Mouse (Mus musculus): Measurements from ENCODE around the gene Zfp277.

Gene Zfp277

DNA sequence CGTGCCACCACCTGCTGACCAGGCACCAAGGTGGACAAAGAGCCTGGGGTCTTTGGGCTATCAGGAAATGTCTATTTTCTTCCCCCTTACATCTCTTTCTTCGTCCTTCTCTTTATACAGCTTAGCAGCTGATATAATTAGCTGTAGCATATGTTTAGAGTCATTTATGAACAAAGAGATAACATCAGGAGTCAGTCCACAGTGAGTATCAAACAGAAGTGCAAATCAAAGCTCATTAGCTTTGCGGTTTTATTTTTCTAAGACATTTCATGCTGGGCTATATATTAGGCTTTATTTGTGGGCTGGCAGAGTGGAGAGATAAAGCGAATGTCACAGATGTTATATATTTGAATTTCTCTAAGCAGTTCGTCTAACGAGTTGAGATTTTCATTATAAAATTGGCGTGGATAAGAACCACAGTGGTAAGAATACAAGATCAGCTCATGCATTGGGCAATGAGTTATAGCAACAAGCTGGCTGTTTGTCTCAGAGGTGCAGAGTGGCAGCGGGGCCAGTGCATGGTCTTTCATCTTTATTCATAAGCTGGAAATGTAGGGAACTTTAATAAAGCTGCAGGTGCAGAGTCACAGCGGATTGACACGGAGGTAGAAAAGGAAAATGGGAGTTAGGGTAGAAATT, 98.5 kb downstream of the Zfp277 start:
- Histone ChIP-seq H3K27me3 (ENCODE audit: control insufficient read depth, insufficient read depth, low read length, poor library complexity, severe bottlenecking) (no peaks in the 10 kb centered on the region), H3K36me3 (ENCODE audit: control insufficient read depth, insufficient read depth, low read length, poor library complexity, severe bottlenecking) (no peaks in the 10 kb centered on the region)
- no peak for DNase-seq (ENCODE audit: low read depth, low spot score)

- no peak for DNase-seq (ENCODE audit: low read depth, low spot score)
- H3K36me3 ChIP-seq (ENCODE audit: control insufficient read depth, insufficient read depth, low read length, poor library complexity, severe bottlenecking), result no peaks in the 10 kb centered on the region
- H3K27me3 ChIP-seq (ENCODE audit: control insufficient read depth, insufficient read depth, low read length, poor library complexity, severe bottlenecking), result no peaks in the 10 kb centered on the region
Observed at GRCm38 (mm10) chr12:40341443-40341842, 104.3 kb downstream of the Zfp277 start.

DNA sequence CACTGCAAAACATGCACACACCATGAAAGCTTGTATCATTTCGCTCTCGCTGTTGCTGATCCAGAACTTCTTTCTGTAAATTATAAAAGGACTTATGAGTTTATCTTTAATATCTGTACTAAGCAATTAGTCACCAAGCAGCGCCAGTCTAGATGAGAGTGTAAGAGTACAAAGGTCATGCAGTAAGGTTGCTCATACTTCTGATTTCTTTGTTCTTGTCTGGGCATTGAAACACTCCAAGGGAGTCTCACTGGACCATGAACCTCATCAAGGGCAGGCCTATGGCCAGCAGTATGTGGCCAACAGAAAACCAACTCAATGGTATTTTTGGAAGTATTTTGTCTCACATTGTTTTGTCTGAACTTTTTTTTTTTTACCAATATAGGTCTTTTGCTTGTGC, 110.4 kb downstream of the Zfp277 start:
- Histone ChIP-seq H3K36me3 (ENCODE audit: control insufficient read depth, insufficient read depth, low read length, poor library complexity, severe bottlenecking) (0 out of 2 replicates have a peak, but pooled peaks cover 3% of the 10 kb centered on the region), H3K27me3 (ENCODE audit: control insufficient read depth, insufficient read depth, low read length, poor library complexity, severe bottlenecking) (no peaks in the 10 kb centered on the region)
- DNase-seq (ENCODE audit: low read depth, low spot score), result no peak

GRCm38 (mm10) chr12:40331467-40331866, 114.2 kb downstream of the Zfp277 start:
- DNase-seq (ENCODE audit: low read depth, low spot score), result no peak
- H3K36me3 ChIP-seq (ENCODE audit: control insufficient read depth, insufficient read depth, low read length, poor library complexity, severe bottlenecking), result peaks cover 5% of the 10 kb centered on the region; the same call in 1 of the 2 replicates
- H3K27me3 ChIP-seq (ENCODE audit: control insufficient read depth, insufficient read depth, low read length, poor library complexity, severe bottlenecking), result no peaks in the 10 kb centered on the region

- Histone ChIP-seq H3K36me3 (ENCODE audit: control insufficient read depth, insufficient read depth, low read length, poor library complexity, severe bottlenecking) (peaks cover 2% of the 10 kb centered on the region; the same call in 1 of the 2 replicates), H3K27me3 (ENCODE audit: control insufficient read depth, insufficient read depth, low read length, poor library complexity, severe bottlenecking) (no peaks in the 10 kb centered on the region)
- no peak for DNase-seq (ENCODE audit: low read depth, low spot score)
Observed at GRCm38 (mm10) chr12:40327012-40327660, 118.6 kb downstream of the Zfp277 start.

- Histone ChIP-seq H3K27me3 (ENCODE audit: control insufficient read depth, insufficient read depth, low read length, poor library complexity, severe bottlenecking) (no peaks in the 10 kb centered on the region), H3K36me3 (ENCODE audit: control insufficient read depth, insufficient read depth, low read length, poor library complexity, severe bottlenecking) (peaks cover 2% of the 10 kb centered on the region; the same call in 1 of the 2 replicates)
Observed at GRCm38 (mm10) chr12:40325582-40325981, 120.1 kb downstream of the Zfp277 start.

GRCm38 (mm10) chr12:40324819-40325218, 120.9 kb downstream of the Zfp277 start:
- no peak for DNase-seq (ENCODE audit: low read depth, low spot score)
- Histone ChIP-seq H3K27me3 (ENCODE audit: control insufficient read depth, insufficient read depth, low read length, poor library complexity, severe bottlenecking) (no peaks in the 10 kb centered on the region), H3K36me3 (ENCODE audit: control insufficient read depth, insufficient read depth, low read length, poor library complexity, severe bottlenecking) (peaks cover 4% of the 10 kb centered on the region; the same call in 1 of the 2 replicates)

More at GRCm38 (mm10) chr12:40325582-40325981, 120.1 kb downstream of the Zfp277 start:
- DNase-seq (ENCODE audit: low read depth, low spot score), result no peak

- Histone ChIP-seq H3K27me3 (ENCODE audit: control insufficient read depth, insufficient read depth, low read length, poor library complexity, severe bottlenecking) (no peaks in the 10 kb centered on the region), H3K36me3 (ENCODE audit: control insufficient read depth, insufficient read depth, low read length, poor library complexity, severe bottlenecking) (peaks cover 4% of the 10 kb centered on the region; the same call in 1 of the 2 replicates)
- DNase-seq (ENCODE audit: low read depth, low spot score), result no peak
Observed at GRCm38 (mm10) chr12:40315146-40315545, 130.6 kb downstream of the Zfp277 start.

- DNase-seq (ENCODE audit: low read depth, low spot score), result no peak
- H3K36me3 ChIP-seq (ENCODE audit: control insufficient read depth, insufficient read depth, low read length, poor library complexity, severe bottlenecking), result no peaks in the 10 kb centered on the region
- H3K27me3 ChIP-seq (ENCODE audit: control insufficient read depth, insufficient read depth, low read length, poor library complexity, severe bottlenecking), result no peaks in the 10 kb centered on the region
Observed at GRCm38 (mm10) chr12:40303960-40304359, 141.7 kb downstream of the Zfp277 start.

DNA sequence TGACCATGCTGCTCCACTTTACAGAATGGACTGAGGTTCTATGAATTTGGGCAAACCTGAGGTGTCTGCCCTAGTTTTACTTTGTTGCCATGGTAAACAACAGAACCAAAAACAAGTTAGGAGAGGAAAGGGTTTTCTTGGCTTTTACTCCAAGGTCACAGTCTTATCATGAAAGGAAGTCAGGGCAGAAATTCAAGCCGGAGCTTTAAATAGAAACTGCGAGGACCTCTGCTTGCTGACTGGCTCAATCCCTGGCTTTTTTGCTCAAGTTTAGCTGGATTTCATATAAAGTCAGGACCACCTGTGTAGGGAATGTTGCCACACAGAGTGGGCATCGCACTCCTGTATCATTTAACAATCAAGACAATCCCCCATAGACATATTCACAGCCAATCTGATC, 147.1 kb downstream of the Zfp277 start:
- Histone ChIP-seq H3K27me3 (ENCODE audit: control insufficient read depth, insufficient read depth, low read length, poor library complexity, severe bottlenecking) (no peaks in the 10 kb centered on the region), H3K36me3 (ENCODE audit: control insufficient read depth, insufficient read depth, low read length, poor library complexity, severe bottlenecking) (no peaks in the 10 kb centered on the region)
- DNase-seq (ENCODE audit: low read depth, low spot score), result no peak

DNA sequence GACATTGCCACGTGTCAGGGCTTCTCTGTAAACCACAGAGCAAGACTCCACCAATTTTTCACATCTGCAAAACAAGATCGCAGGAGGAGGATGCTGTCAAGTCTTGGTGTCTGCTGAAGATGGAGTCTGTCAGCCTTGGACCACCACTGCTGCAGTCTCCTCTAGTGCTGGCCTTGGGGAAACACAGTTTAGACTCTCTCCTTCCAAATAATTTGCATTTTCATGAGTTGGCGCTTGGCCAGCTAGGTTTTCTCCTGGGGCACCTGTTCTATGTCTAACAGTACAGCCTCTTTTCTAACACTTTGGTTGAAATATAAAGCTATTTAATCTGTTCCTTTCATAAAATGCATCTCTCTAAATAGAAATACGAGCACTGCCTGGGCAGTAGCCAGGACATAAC, 159.2 kb downstream of the Zfp277 start:
- no peaks in the 10 kb centered on the region for H3K36me3 ChIP-seq (ENCODE audit: control insufficient read depth, insufficient read depth, low read length, poor library complexity, severe bottlenecking)
- no peak for DNase-seq (ENCODE audit: low read depth, low spot score)
- no peaks in the 10 kb centered on the region for H3K27me3 ChIP-seq (ENCODE audit: control insufficient read depth, insufficient read depth, low read length, poor library complexity, severe bottlenecking)

GRCm38 (mm10) chr12:40280596-40281325, 164.9 kb downstream of the Zfp277 start:
- Histone ChIP-seq H3K36me3 (ENCODE audit: control insufficient read depth, insufficient read depth, low read length, poor library complexity, severe bottlenecking) (no peaks in the 10 kb centered on the region), H3K27me3 (ENCODE audit: control insufficient read depth, insufficient read depth, low read length, poor library complexity, severe bottlenecking) (no peaks in the 10 kb centered on the region)
- no peak for DNase-seq (ENCODE audit: low read depth, low spot score)

DNA sequence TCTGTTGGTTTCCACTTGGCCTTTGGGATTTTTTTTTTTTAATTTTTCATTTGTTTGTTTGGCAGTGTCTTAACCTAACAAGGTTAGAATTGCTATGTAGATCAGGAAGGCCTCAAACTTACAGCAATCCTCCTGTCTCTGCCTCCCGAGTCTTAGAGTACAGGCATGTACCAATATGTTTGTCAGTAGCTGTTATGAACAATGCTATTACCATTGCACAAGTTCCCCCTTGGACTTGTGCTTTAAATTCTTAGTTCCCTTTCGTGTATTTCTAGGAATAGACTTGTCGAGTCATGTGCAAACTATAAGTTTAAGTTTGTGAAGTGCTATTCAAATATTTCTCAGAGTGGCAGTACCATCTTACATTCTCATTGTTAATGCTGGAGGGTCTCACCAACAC, 168.1 kb downstream of the Zfp277 start:
- H3K27me3 ChIP-seq (ENCODE audit: control insufficient read depth, insufficient read depth, low read length, poor library complexity, severe bottlenecking), result no peaks in the 10 kb centered on the region
- DNase-seq (ENCODE audit: low read depth, low spot score), result no peak
- H3K36me3 ChIP-seq (ENCODE audit: control insufficient read depth, insufficient read depth, low read length, poor library complexity, severe bottlenecking), result no peaks in the 10 kb centered on the region

DNA sequence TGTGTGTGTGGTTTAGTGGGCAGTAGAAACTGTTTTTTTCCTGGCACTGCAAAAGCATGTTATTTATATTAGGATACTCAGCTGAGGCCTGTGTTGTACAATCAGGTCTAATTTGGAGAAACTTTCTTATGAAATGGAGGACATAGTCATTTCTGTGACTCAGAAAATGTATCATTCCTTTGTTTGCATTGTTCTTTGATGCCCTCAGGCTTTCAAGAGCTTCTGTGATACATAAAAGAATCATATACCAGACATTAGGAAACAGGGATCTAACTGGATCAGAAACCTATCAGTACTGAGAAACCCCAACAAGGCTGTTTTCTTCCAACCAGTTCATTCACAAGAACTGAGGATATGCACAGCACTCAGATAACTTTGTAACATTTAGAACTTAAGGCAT, 170.8 kb downstream of the Zfp277 start:
- DNase-seq (ENCODE audit: low read depth, low spot score), result no peak
- H3K27me3 ChIP-seq (ENCODE audit: control insufficient read depth, insufficient read depth, low read length, poor library complexity, severe bottlenecking), result no peaks in the 10 kb centered on the region
- no peaks in the 10 kb centered on the region for H3K36me3 ChIP-seq (ENCODE audit: control insufficient read depth, insufficient read depth, low read length, poor library complexity, severe bottlenecking)

GRCm38 (mm10) chr12:40273339-40273738, 172.4 kb downstream of the Zfp277 start:
- no peaks in the 10 kb centered on the region for H3K36me3 ChIP-seq (ENCODE audit: control insufficient read depth, insufficient read depth, low read length, poor library complexity, severe bottlenecking)
- no peaks in the 10 kb centered on the region for H3K27me3 ChIP-seq (ENCODE audit: control insufficient read depth, insufficient read depth, low read length, poor library complexity, severe bottlenecking)
- peak; percentile 11 for DNase-seq (ENCODE audit: low read depth, low spot score)
